Mouse (Mus musculus) kidney, embryonic 15.5 days (tissue): Measurements from ENCODE around the gene Dtnbp1. TPM values are rescaled to one million over a fixed set of nuclear protein-coding genes. Genes with fewer than 3 reads are reported as not detected.

Experiments used
- ATAC-seq: fragments of 200-750 bp; cut with Nextera tagmentation; replicated peaks from 2 replicates; pipeline ENCODE4 v1.8.0; 2017; ENCODE audit warnings: moderate TSS enrichment; ENCODE audit not compliant: low FRiP score
- H3K27ac ChIP-seq: fragments of 300-500 bp; sonication (generic); 2 replicates; pipeline ENCODE4 v1.5.1; 2015; ENCODE audit warnings: mild to moderate bottlenecking, inconsistent platforms
- H3K27me3 ChIP-seq: fragments of 300-500 bp; sonication (generic); 2 replicates; pipeline ENCODE4 v1.6.1; 2015; ENCODE audit warnings: inconsistent platforms
- H3K36me3 ChIP-seq: fragments of 300-500 bp; sonication (generic); 2 replicates; pipeline ENCODE4 v1.6.1; 2015; ENCODE audit warnings: inconsistent platforms
- H3K4me1 ChIP-seq: fragments of 300-500 bp; sonication (generic); 2 replicates; pipeline ENCODE4 v1.6.1; 2015; ENCODE audit warnings: inconsistent platforms
- H3K4me2 ChIP-seq: fragments of 300-500 bp; sonication (generic); 2 replicates; pipeline ENCODE4 v1.6.1; 2015; ENCODE audit warnings: moderate library complexity, mild to moderate bottlenecking, inconsistent platforms
- H3K4me3 ChIP-seq: fragments of 300-500 bp; sonication (generic); replicated peaks from 2 replicates; pipeline ENCODE4 v1.5.1; 2015; ENCODE audit warnings: mild to moderate bottlenecking, inconsistent platforms
- H3K9ac ChIP-seq: fragments of 300-500 bp; sonication (generic); 2 replicates; pipeline ENCODE4 v1.6.1; 2015; ENCODE audit warnings: mild to moderate bottlenecking, inconsistent platforms
- H3K9me3 ChIP-seq: fragments of 300-500 bp; sonication (generic); replicated peaks from 2 replicates; pipeline ENCODE4 v1.6.1; 2016; ENCODE audit warnings: inconsistent platforms
- WGBS: fragments of 180-500 bp; shearing (Covaris S2); methylation state at CpG from one replicate; pipeline ENCODE4 v1.1.7; 2015; ENCODE audit warnings: mixed read lengths; 5-methylcytosine and 5-hydroxymethylcytosine counted together
- polyA plus RNA-seq: library from polyadenylated mRNA; unstranded; fragments of >200 nt; fragmentation: Nextera tagmentation; extraction: Ambion mirVana; gene quantifications from 2 replicates; pipeline ENCODE4 v1.2.1, GENCODE M21; 2015

The Dtnbp1 gene
- polyA plus RNA-seq, 1 experiment from 2014 or later = 84.1 TPM

- no peaks in the 10 kb centered on the region for H3K9me3 ChIP-seq
- no peak overlapping the region for H3K4me3 ChIP-seq
- no peak overlapping the region for H3K27ac ChIP-seq
- H3K36me3 ChIP-seq = peaks cover 21% of the 10 kb centered on the region
- H3K9ac ChIP-seq = no peak overlapping the region
- H3K4me1 ChIP-seq = no peaks in the 10 kb centered on the region; the same call in 1 of the 2 replicates
- no peak for ATAC-seq
- H3K4me2 ChIP-seq = no peak overlapping the region
- 90% methylated on average over 5 of the region's 5 CpGs for WGBS
- H3K27me3 ChIP-seq = no peaks in the 10 kb centered on the region
These were observed 41.2 kb downstream of the Dtnbp1 start for GRCm38 (mm10) chr13:44960542-44961291.

GRCm38 (mm10) chr13:44957049-44957448, 44.9 kb downstream of the Dtnbp1 start:
- no peaks in the 10 kb centered on the region; the same call in 1 of the 2 replicates for H3K4me1 ChIP-seq
- no peak overlapping the region for H3K27ac ChIP-seq
- peaks cover 11% of the 10 kb centered on the region for H3K36me3 ChIP-seq
- no peak overlapping the region for H3K4me2 ChIP-seq
- H3K27me3 ChIP-seq = no peaks in the 10 kb centered on the region
- ATAC-seq = no peak
- no peaks in the 10 kb centered on the region for H3K9me3 ChIP-seq
- 93% methylated on average over 8 of the region's 8 CpGs for WGBS
- H3K9ac ChIP-seq = no peak overlapping the region
- H3K4me3 ChIP-seq = no peak overlapping the region

GRCm38 (mm10) chr13:44955781-44956180, 46.2 kb downstream of the Dtnbp1 start:
- Histone ChIP-seq H3K9me3 (no peaks in the 10 kb centered on the region), H3K4me2 (no peak overlapping the region), H3K4me3 (no peak overlapping the region), H3K27ac (no peak overlapping the region), H3K9ac (no peak overlapping the region), H3K4me1 (no peaks in the 10 kb centered on the region), H3K36me3 (peaks cover 11% of the 10 kb centered on the region), H3K27me3 (no peaks in the 10 kb centered on the region)
- ATAC-seq = no peak
- 95% methylated on average over 6 of the region's 6 CpGs for WGBS

- H3K4me3 ChIP-seq = no peak overlapping the region
- 95% methylated on average over 1 of the region's 1 CpGs for WGBS
- no peak overlapping the region for H3K9ac ChIP-seq
- no peaks in the 10 kb centered on the region for H3K9me3 ChIP-seq
- ATAC-seq = no peak
- H3K4me2 ChIP-seq = no peak overlapping the region
- no peaks in the 10 kb centered on the region for H3K27me3 ChIP-seq
- no peak overlapping the region for H3K27ac ChIP-seq
- peaks cover 11% of the 10 kb centered on the region for H3K36me3 ChIP-seq
- H3K4me1 ChIP-seq = no peaks in the 10 kb centered on the region
These were observed 47.7 kb downstream of the Dtnbp1 start for GRCm38 (mm10) chr13:44954232-44954568.

- Histone ChIP-seq H3K4me2 (no peak overlapping the region), H3K9ac (no peak overlapping the region), H3K27me3 (no peaks in the 10 kb centered on the region), H3K4me1 (no peaks in the 10 kb centered on the region), H3K27ac (no peak overlapping the region), H3K9me3 (no peaks in the 10 kb centered on the region), H3K36me3 (peaks cover 11% of the 10 kb centered on the region; the same call in 1 of the 2 replicates), H3K4me3 (no peak overlapping the region)
- WGBS = 87% methylated on average over 8 of the region's 8 CpGs
- ATAC-seq = no peak
These were observed 48.3 kb downstream of the Dtnbp1 start for GRCm38 (mm10) chr13:44953546-44954231.

- peaks cover 2% of the 10 kb centered on the region; the same call in 1 of the 2 replicates for H3K4me1 ChIP-seq
- no peaks in the 10 kb centered on the region for H3K27me3 ChIP-seq
- no peak overlapping the region for H3K4me3 ChIP-seq
- no peak overlapping the region for H3K4me2 ChIP-seq
- H3K36me3 ChIP-seq = peaks cover 7% of the 10 kb centered on the region; the same call in 1 of the 2 replicates
- WGBS = 74% methylated on average over 10 of the region's 10 CpGs
- ATAC-seq = no peak
- no peak overlapping the region for H3K9ac ChIP-seq
- H3K9me3 ChIP-seq = no peaks in the 10 kb centered on the region
- no peak overlapping the region for H3K27ac ChIP-seq
These were observed 49.4 kb downstream of the Dtnbp1 start for GRCm38 (mm10) chr13:44952393-44953086.

- peaks cover 9% of the 10 kb centered on the region; the same call in 1 of the 2 replicates for H3K36me3 ChIP-seq
- H3K27ac ChIP-seq = no peak overlapping the region
- peaks cover 7% of the 10 kb centered on the region for H3K4me1 ChIP-seq
- H3K27me3 ChIP-seq = no peaks in the 10 kb centered on the region
- no peak for ATAC-seq
- H3K4me2 ChIP-seq = no peak overlapping the region
- no peak overlapping the region for H3K4me3 ChIP-seq
- no peak overlapping the region for H3K9ac ChIP-seq
- WGBS = 82% methylated on average over 16 of the region's 16 CpGs
- H3K9me3 ChIP-seq = no peaks in the 10 kb centered on the region
These were observed 53.4 kb downstream of the Dtnbp1 start for GRCm38 (mm10) chr13:44948320-44949250.

GRCm38 (mm10) chr13:44946880-44947635, 54.9 kb downstream of the Dtnbp1 start:
- 48% methylated on average over 8 of the region's 8 CpGs for WGBS
- Histone ChIP-seq H3K4me2 (0 out of 2 replicates have a peak overlapping the region, but pooled peaks have one; percentile 23), H3K9me3 (no peaks in the 10 kb centered on the region), H3K27ac (no peak overlapping the region), H3K36me3 (peaks cover 9% of the 10 kb centered on the region; the same call in 1 of the 2 replicates), H3K4me1 (peaks cover 7% of the 10 kb centered on the region), H3K4me3 (peak overlapping the region; percentile 12; the same call in 1 of the 2 replicates), H3K27me3 (no peaks in the 10 kb centered on the region), H3K9ac (no peak overlapping the region)
- ATAC-seq = no peak

GRCm38 (mm10) chr13:44943618-44944017, 58.3 kb downstream of the Dtnbp1 start:
- Histone ChIP-seq H3K4me2 (no peak overlapping the region), H3K4me1 (peaks cover 19% of the 10 kb centered on the region), H3K36me3 (peaks cover 9% of the 10 kb centered on the region; the same call in 1 of the 2 replicates), H3K27me3 (no peaks in the 10 kb centered on the region), H3K9me3 (no peaks in the 10 kb centered on the region), H3K4me3 (no peak overlapping the region), H3K27ac (no peak overlapping the region), H3K9ac (no peak overlapping the region)
- no peak for ATAC-seq
- 75% methylated on average over 2 of the region's 2 CpGs for WGBS

GRCm38 (mm10) chr13:44939326-44940035, 62.5 kb downstream of the Dtnbp1 start:
- H3K27ac ChIP-seq = peak overlapping the region; percentile 22; the same call in 1 of the 2 replicates

More at GRCm38 (mm10) chr13:44939326-44940035, 62.5 kb downstream of the Dtnbp1 start:
- Histone ChIP-seq H3K9ac (no peak overlapping the region), H3K4me3 (no peak overlapping the region), H3K4me2 (no peak overlapping the region), H3K27me3 (no peaks in the 10 kb centered on the region), H3K36me3 (peaks cover 7% of the 10 kb centered on the region; the same call in 1 of the 2 replicates), H3K4me1 (peaks cover 15% of the 10 kb centered on the region), H3K9me3 (no peaks in the 10 kb centered on the region)
- WGBS = 66% methylated on average over 8 of the region's 8 CpGs
- ATAC-seq = no peak
